Mouse (Mus musculus) cerebellum, adult 2 months (tissue): ENCODE data around the gene Samd14. TPM values are rescaled to one million over a fixed set of nuclear protein-coding genes. Genes with fewer than 3 reads are reported as not detected.

ENCODE experiments used
- DNase-seq, 2 experiments: peaks; one replicate each; pipeline ENCODE4 v3.0.0; 2021
- H3K27ac ChIP-seq: fragments of 200-500 bp; 2 replicates; pipeline ENCODE4 v1.5.1; 2012; ENCODE audit warnings: low read length, control low read depth, inconsistent platforms; ENCODE audit not compliant: insufficient read depth
- H3K27me3 ChIP-seq: fragments of 200-500 bp; 2 replicates; pipeline ENCODE4 v1.6.1; 2012; ENCODE audit warnings: inconsistent platforms, mild to moderate bottlenecking, low read length, moderate library complexity; ENCODE audit not compliant: control insufficient read depth, insufficient read depth
- H3K4me1 ChIP-seq: fragments of 200-500 bp; 2 replicates; pipeline ENCODE4 v1.6.1; 2011; ENCODE audit warnings: low read length; ENCODE audit not compliant: control insufficient read depth, insufficient read depth
- H3K4me3 ChIP-seq: fragments of 200-500 bp; replicated peaks from 2 replicates; pipeline ENCODE3; 2011; ENCODE audit warnings: mild to moderate bottlenecking, low read depth, low read length, control low read depth; ENCODE audit not compliant: insufficient read depth
- CTCF ChIP-seq: fragments of 200-500 bp; IDR thresholded peaks from 2 replicates; pipeline ENCODE4 v1.5.1; 2011; ENCODE audit warnings: low read depth, mild to moderate bottlenecking, control low read depth, low read length, moderate library complexity, borderline replicate concordance; ENCODE audit not compliant: insufficient read depth
- POLR2A ChIP-seq: fragments of 200-500 bp; IDR thresholded peaks from 2 replicates; pipeline ENCODE4 v1.6.1; 2011; ENCODE audit warnings: low read length, control low read depth, borderline replicate concordance; ENCODE audit not compliant: insufficient read depth
- WGBS: fragments of 180-500 bp; shearing (Covaris S2); methylation state at CpG from one replicate; pipeline ENCODE4 v1.1.7; 2018; 5-methylcytosine and 5-hydroxymethylcytosine counted together
- polyA plus RNA-seq: library from polyadenylated mRNA; depleted of rRNA; stranded (reverse); fragments of >200 nt; gene quantifications from 2 replicates; pipeline ENCODE4 v1.2.3, GENCODE M21; 2012; rRNA removed

The Samd14 gene
- polyA plus RNA-seq, 1 experiment = 80.7 TPM

DNA sequence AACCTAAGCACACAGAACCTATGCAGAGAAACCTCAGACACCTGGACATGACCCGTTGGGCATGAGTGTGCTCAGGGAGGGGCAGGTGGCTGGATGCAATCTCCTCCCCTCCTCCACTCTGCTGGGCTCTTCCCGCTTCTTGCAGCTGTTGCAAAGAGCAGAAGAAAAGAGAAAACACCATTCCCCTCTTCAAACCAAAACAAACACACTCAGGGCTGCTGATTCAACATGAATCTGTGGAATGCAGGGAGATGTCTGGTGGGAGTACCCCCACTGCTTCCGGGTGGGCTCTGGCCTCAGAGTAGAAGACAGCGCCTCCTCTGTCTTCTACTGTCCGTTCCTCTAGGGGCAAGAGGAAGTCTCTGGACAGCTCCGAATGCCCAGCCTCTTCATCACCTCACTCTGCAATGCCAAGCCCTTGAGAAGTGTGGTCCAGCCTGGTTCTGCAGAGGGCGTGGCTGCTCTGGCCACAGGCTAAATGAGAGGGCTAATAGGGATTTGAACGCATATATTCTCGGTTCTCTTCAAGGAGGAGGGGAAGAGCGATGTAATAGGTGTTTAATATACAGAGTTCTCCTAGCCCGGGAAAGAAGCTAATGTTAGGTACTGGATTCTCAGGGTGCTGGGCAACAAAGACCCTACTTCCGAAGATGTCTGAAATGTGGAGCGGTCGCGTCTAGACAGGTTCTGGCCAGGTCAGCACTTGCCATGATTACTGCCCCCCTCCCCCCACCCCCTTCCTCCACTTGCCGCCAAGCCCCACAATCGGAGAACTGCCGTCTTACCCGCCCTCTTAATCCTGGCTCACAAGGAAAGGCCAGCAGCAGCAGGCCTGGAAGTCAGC lies 65.7 kb downstream of the Samd14 start:
- WGBS = 4% methylated on average over 19 of the region's 19 CpGs

More for the DNA sequence above, 65.7 kb downstream of the Samd14 start:
- peak; percentile 37 to 41 for DNase-seq
- Histone ChIP-seq H3K27me3 (no peaks in the 10 kb centered on the region), H3K4me3 (peak overlapping the region; percentile 72), H3K4me1 (peaks cover 35% of the 10 kb centered on the region), H3K27ac (peak overlapping the region; percentile 66)
- TF ChIP-seq CTCF (0 out of 2 replicates have a peak, but pooled peaks have one; percentile 4), POLR2A (no peak)

Other genes with a start within 250 kb of the Samd14 start
- not detected in 2 replicates for gene Tmem92, start 227.2 kb upstream of the Samd14 start, polyA plus RNA-seq
- 4.5 and 5.5 TPM in 2 replicates for gene Col1a1, start 73.7 kb upstream of the Samd14 start, polyA plus RNA-seq
- not detected in 2 replicates for gene Hils1, start 42.3 kb upstream of the Samd14 start, polyA plus RNA-seq
- gene Sgca, start 33.6 kb upstream of the Samd14 start, polyA plus RNA-seq = 1.9 and 3.9 TPM in 2 replicates
- 149 and 153 TPM in 2 replicates for gene Ppp1r9b, start 18.8 kb upstream of the Samd14 start, polyA plus RNA-seq
- 219 and 247 TPM in 2 replicates for gene Pdk2, start 31.5 kb downstream of the Samd14 start, polyA plus RNA-seq
- 49.4 and 55.5 TPM in 2 replicates for gene Itga3, start 66.9 kb downstream of the Samd14 start, polyA plus RNA-seq
- 0.38 TPM in 2 replicates for gene Dlx3, start 110.2 kb downstream of the Samd14 start, polyA plus RNA-seq
- gene Dlx4, start 136.4 kb downstream of the Samd14 start, polyA plus RNA-seq = 0.70 and 1.4 TPM in 2 replicates